Mouse (Mus musculus) liver, adult 2 months (tissue): ENCODE data around the gene Pga5.

Source experiments
- CTCF ChIP-seq: fragments of 200-500 bp; IDR thresholded peaks from 2 replicates; pipeline ENCODE4 v1.5.1; 2011; ENCODE audit warnings: low read depth, low read length, control low read depth
- POLR2A ChIP-seq: fragments of 200-500 bp; IDR thresholded peaks from 2 replicates; pipeline ENCODE4 v1.6.1; 2011; ENCODE audit warnings: low read length, control low read depth; ENCODE audit not compliant: insufficient read depth; ENCODE audit errors: extremely low read depth

DNA sequence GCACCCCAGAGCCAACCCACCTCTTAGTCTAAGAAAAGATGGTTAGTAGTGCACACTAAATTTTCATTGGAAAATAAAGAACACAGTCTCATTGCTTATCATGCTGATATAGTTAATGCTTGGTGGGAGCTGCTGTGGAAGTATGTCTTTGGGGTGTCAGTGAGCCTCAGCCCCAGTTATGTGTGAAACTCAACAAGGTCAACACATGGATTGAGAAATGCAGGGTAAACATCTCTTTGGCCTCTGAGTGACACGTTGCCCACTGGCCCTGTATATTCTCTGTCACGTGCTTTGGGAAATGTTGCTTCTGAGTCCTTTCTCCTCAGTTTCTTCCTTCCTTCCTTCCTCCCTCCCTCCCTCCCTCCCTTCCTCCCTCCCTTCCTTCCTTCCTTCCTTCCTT, 19.5 kb downstream of the Pga5 start:
- TF ChIP-seq CTCF, result no peak
- TF ChIP-seq POLR2A, result no peak
